Mouse (Mus musculus) CH12.LX (cell line): Measurements from ENCODE around the gene Mindy3. TPM values are rescaled to one million over a fixed set of nuclear protein-coding genes. Genes with fewer than 3 reads are reported as not detected.

ENCODE experiments used
- DNase-seq: peaks from one replicate; pipeline ENCODE4 v3.0.0-alpha.2; 2013; ENCODE audit errors: extremely low read depth
- H3K27ac ChIP-seq: 2 replicates; pipeline ENCODE4 v1.5.1; 2012; ENCODE audit warnings: low read depth, mild to moderate bottlenecking, control low read depth, moderate library complexity; ENCODE audit not compliant: insufficient read depth
- H3K27me3 ChIP-seq: replicated peaks from 2 replicates; pipeline ENCODE3; 2012; ENCODE audit warnings: inconsistent platforms
- H3K36me3 ChIP-seq, 2 experiments: replicated peaks in 1 of 2; 2 replicates each; pipeline versions ENCODE3 to v1.6.1; 2012; ENCODE audit warnings: inconsistent platforms in 1 of 2, low read length in 1 of 2, mild to moderate bottlenecking in 1 of 2, mixed read lengths in 1 of 2, moderate library complexity in 1 of 2; ENCODE audit not compliant: control insufficient read depth in 1 of 2, insufficient read depth in 1 of 2
- H3K4me1 ChIP-seq, 2 experiments: 2 replicates each; pipeline ENCODE4 v1.6.1; 2012; ENCODE audit warnings: inconsistent platforms in 1 of 2, moderate library complexity in 1 of 2; ENCODE audit not compliant: insufficient read depth in 2 of 2, control insufficient read depth in 1 of 2
- H3K4me2 ChIP-seq: 2 replicates; pipeline ENCODE4 v1.6.1; 2012; ENCODE audit warnings: low read depth, mild to moderate bottlenecking, control low read depth; ENCODE audit not compliant: poor library complexity, insufficient read depth, severe bottlenecking
- H3K4me3 ChIP-seq, 3 experiments: fragments of 150-350 bp in 1 of 3; sonication (generic) in 1 of 3; replicated peaks in 1 of 3; 2 replicates each; pipeline versions ENCODE3 to v1.5.1; 2011 to 2012; ENCODE audit warnings: low read depth in 2 of 3, low read length in 2 of 3, mild to moderate bottlenecking in 2 of 3, moderate library complexity in 2 of 3, control low read depth in 1 of 3, improper control_type of control experiment in 1 of 3, inconsistent platforms in 1 of 3, mixed read lengths in 1 of 3; ENCODE audit not compliant: poor library complexity in 1 of 3
- H3K79me2 ChIP-seq: replicated peaks from 2 replicates; pipeline ENCODE4 v1.6.1; 2012; ENCODE audit warnings: mild to moderate bottlenecking, moderate library complexity; ENCODE audit not compliant: control insufficient read depth, poor library complexity, insufficient read depth, severe bottlenecking; ENCODE audit errors: extremely low read depth
- H3K9ac ChIP-seq: 2 replicates; pipeline ENCODE4 v1.6.1; 2012; ENCODE audit warnings: low read depth, mild to moderate bottlenecking, control low read depth, moderate library complexity; ENCODE audit not compliant: insufficient read depth
- H3K9me3 ChIP-seq: replicated peaks from 2 replicates; pipeline ENCODE3; 2012; ENCODE audit warnings: low read length, inconsistent platforms, mixed read lengths
- BHLHE40 ChIP-seq: IDR thresholded peaks from 2 replicates; pipeline ENCODE4 v1.6.1; 2011; ENCODE audit warnings: mild to moderate bottlenecking, low read depth, low read length, improper control_type of control experiment
- CTCF ChIP-seq, 2 experiments: IDR thresholded peaks in 1 of 2; conservative IDR thresholded peaks in 1 of 2; 2 replicates each; pipeline ENCODE4 v1.5.1; 2011 to 2012; ENCODE audit warnings: low read depth in 2 of 2, low read length in 2 of 2, improper control_type of control experiment in 1 of 2, inconsistent platforms in 1 of 2, mild to moderate bottlenecking in 1 of 2, moderate library complexity in 1 of 2
- ELF1 ChIP-seq: IDR thresholded peaks from 2 replicates; pipeline ENCODE4 v1.6.1; 2014; ENCODE audit warnings: low read depth, mild to moderate bottlenecking, inconsistent platforms, low read length, improper control_type of control experiment
- EP300 ChIP-seq: IDR thresholded peaks from 2 replicates; pipeline ENCODE4 v1.6.1; 2011; ENCODE audit warnings: low read length, improper control_type of control experiment
- ETS1 ChIP-seq: conservative IDR thresholded peaks from 2 replicates; pipeline ENCODE4 v1.6.1; 2012; ENCODE audit warnings: low read depth, mild to moderate bottlenecking, inconsistent platforms, low read length, improper control_type of control experiment, moderate library complexity
- GABPA ChIP-seq: IDR thresholded peaks from 2 replicates; pipeline ENCODE4 v1.6.1; 2012; ENCODE audit warnings: low read depth, low read length, improper control_type of control experiment, inconsistent platforms; ENCODE audit not compliant: insufficient replicate concordance
- IRF4 ChIP-seq: IDR thresholded peaks from 2 replicates; pipeline ENCODE4 v1.6.1; 2014; ENCODE audit warnings: low read depth, mild to moderate bottlenecking, inconsistent platforms, low read length, improper control_type of control experiment
- JUND ChIP-seq: conservative IDR thresholded peaks from 2 replicates; pipeline ENCODE4 v1.6.1; 2011; ENCODE audit warnings: low read depth, low read length, improper control_type of control experiment
- MAX ChIP-seq: IDR thresholded peaks from 2 replicates; pipeline ENCODE4 v1.6.1; 2011; ENCODE audit warnings: low read length, improper control_type of control experiment
- MXI1 ChIP-seq: IDR thresholded peaks from 2 replicates; pipeline ENCODE4 v1.6.1; 2011; ENCODE audit warnings: mild to moderate bottlenecking, low read depth, low read length, improper control_type of control experiment
- PAX5 ChIP-seq: IDR thresholded peaks from 2 replicates; pipeline ENCODE4 v1.6.1; 2012; ENCODE audit warnings: low read length, inconsistent platforms, mixed read lengths
- RAD21 ChIP-seq: IDR thresholded peaks from 2 replicates; pipeline ENCODE4 v1.6.1; 2011; ENCODE audit warnings: low read depth, mild to moderate bottlenecking, low read length, improper control_type of control experiment, moderate library complexity
- RCOR1 ChIP-seq: conservative IDR thresholded peaks from 2 replicates; pipeline ENCODE4 v1.6.1; 2012; ENCODE audit warnings: low read depth, mild to moderate bottlenecking, inconsistent platforms, low read length, improper control_type of control experiment
- SIN3A ChIP-seq: IDR thresholded peaks from 2 replicates; pipeline ENCODE4 v1.6.1; 2012; ENCODE audit warnings: low read length, improper control_type of control experiment, inconsistent platforms
- SMC3 ChIP-seq: IDR thresholded peaks from 2 replicates; pipeline ENCODE4 v1.6.1; 2011; ENCODE audit warnings: low read depth, low read length, improper control_type of control experiment
- UBTF ChIP-seq: IDR thresholded peaks from 2 replicates; pipeline ENCODE4 v1.6.1; 2012; ENCODE audit warnings: low read depth, mild to moderate bottlenecking, inconsistent platforms, low read length, improper control_type of control experiment, moderate library complexity
- ZKSCAN1 ChIP-seq: IDR thresholded peaks from 2 replicates; pipeline ENCODE4 v1.6.1; 2012; ENCODE audit warnings: low read depth, inconsistent platforms, low read length, improper control_type of control experiment, borderline replicate concordance
- ZNF384 ChIP-seq: IDR thresholded peaks from 2 replicates; pipeline ENCODE4 v1.6.1; 2012; ENCODE audit warnings: low read depth, low read length, improper control_type of control experiment, inconsistent platforms
- dilution Hi-C: fragments of 300-500 bp; cut with MboI; formaldehyde crosslinking; loops from 2 replicates; pipeline ENCODE4 v1.14.3; 2020; ENCODE audit warnings: low sequenced_read_pairs; ENCODE audit not compliant: extremely low pct_unique_long_range_greater_than_20kb, extremely low pct_ligation_motif_present
- in situ Hi-C: fragments of 300-500 bp; cut with MboI; formaldehyde crosslinking; loops from 3 replicates; pipeline ENCODE4 v1.14.3; 2019; ENCODE audit warnings: low sequenced_read_pairs, low pct_ligation_motif_present, low pct_unique_long_range_greater_than_20kb, mixed read lengths
- polyA plus RNA-seq: library from polyadenylated mRNA; unstranded; fragments of >175 nt; gene quantifications from 2 replicates; pipeline ENCODE4 v1.2.1, GENCODE M21; 2012; ENCODE audit warnings: low read depth; ENCODE audit not compliant: insufficient read length
- total RNA-seq, 2 experiments: library from RNA; depleted of rRNA; stranded (reverse); fragments of 300-350 nt in 1 of 2; fragments of >200 nt in 1 of 2; gene quantifications; 2 replicates each; pipeline ENCODE4 v1.2.3; 2012 to 2014

The Mindy3 gene
- total and polyA plus RNA-seq, 3 experiments: 20.7 to 43.7 (median 33.8) TPM

DNA sequence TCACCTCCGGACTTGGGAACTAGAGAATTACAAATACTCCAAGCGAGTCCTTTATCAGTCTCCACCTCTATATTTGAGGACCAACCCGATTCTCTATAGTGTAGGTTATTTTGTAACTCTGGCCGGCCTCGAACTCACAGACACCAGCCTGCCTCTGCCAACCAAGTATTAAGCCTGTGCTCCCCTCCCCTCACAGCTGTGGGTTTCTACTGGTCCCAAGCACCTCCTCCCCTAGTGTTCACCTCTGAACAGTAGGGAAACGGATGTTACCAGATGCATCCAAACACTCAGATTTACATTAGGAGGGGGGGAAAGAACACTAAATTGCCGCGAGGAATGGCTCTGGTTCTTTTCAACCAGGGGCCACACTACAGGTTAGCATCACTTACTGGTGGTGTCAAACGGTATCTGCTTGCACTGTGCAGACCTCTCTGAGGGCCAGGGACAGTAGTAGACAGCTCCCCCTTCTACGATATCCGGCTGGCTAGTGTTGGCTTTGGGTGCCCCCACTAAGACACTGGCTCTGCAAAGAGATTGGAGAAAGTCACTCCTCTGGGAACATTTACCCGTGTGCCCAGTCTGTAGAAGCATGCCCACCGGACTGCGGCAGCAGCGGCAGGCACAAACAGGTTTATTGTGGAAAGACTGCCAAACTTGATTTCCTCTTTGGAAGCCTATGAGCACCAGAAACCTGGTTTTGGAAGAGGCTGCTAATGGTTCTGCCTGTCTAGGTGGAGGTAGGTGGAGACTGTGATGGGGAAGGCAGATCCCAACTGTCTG, 118.6 kb downstream of the Mindy3 start:
- in situ Hi-C loops (loop anchor here (25.0 kb wide), 1 partner anchor 288 kb away; no protein-coding TSS in a partner anchor), dilution Hi-C loops (no loop called here)
- H3K4me2 ChIP-seq: no peak overlapping the region

DNA sequence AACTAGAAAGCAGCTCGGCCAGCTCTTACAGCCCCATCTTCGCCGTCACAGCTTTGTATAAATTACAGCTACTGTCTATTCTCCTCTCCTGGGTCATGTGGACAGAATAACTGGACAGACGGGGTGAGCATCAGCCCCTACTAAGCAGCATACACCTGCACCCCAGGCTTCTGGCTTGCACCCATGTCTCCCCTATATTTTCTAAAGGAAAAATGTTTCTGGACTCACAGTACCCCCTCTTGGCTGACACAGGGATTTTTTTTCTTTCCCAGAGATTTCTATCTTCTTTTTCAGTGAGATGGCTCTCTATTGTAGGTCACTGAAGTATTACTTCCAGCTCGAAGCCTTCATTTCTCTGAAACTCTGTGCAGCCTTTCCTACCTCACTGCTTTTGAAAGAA, 122.0 kb downstream of the Mindy3 start:
- peaks cover 5% of the 10 kb centered on the region for H3K27me3 ChIP-seq
- H3K79me2 ChIP-seq: no peaks in the 10 kb centered on the region
- in situ Hi-C loops: loop anchor here (10.0 kb wide), 1 partner anchor 152 kb away; no protein-coding TSS in a partner anchor
- H3K9me3 ChIP-seq: no peaks in the 10 kb centered on the region
- DNase-seq: no peak
- dilution Hi-C loops: no loop called here
- H3K36me3 ChIP-seq: no peaks in the 10 kb centered on the region
- peaks cover 2 to 11% of the 10 kb centered on the region in 2 experiments; a peak in 1 of 4 replicates for H3K4me1 ChIP-seq
- no peak overlapping the region for H3K4me3 ChIP-seq
- no peak overlapping the region for H3K9ac ChIP-seq
- H3K27ac ChIP-seq: no peak overlapping the region
- H3K4me2 ChIP-seq: no peak overlapping the region
- TF ChIP-seq CTCF (conservative IDR thresholded peaks at IDR 0.05 in 1 of 2, IDR thresholded peaks at IDR 0.05 in 1 of 2; ENCODE audit: low read depth in 2 of 2, low read length in 2 of 2): peak in 1 of 2 experiments; percentile 64; a peak in 2 of 4 replicates
- peak; percentile 52 for TF ChIP-seq SMC3
- TF ChIP-seq ELF1: no peak
- TF ChIP-seq IRF4: no peak
- no peak for TF ChIP-seq EP300
- no peak for TF ChIP-seq MXI1
- peak; percentile 60 for TF ChIP-seq RAD21
- TF ChIP-seq MAX: no peak

More for the DNA sequence above, 118.6 kb downstream of the Mindy3 start:
- no peak overlapping the region for H3K4me3 ChIP-seq
- no peak for DNase-seq
- H3K9ac ChIP-seq: no peak overlapping the region
- H3K36me3 ChIP-seq: no peaks in the 10 kb centered on the region
- no peak overlapping the region for H3K27ac ChIP-seq
- TF ChIP-seq ZKSCAN1: no peak
- no peak for TF ChIP-seq ZNF384
- no peak for TF ChIP-seq BHLHE40
- no peak for TF ChIP-seq PAX5
- TF ChIP-seq RAD21: no peak
- TF ChIP-seq RCOR1: no peak
- TF ChIP-seq GABPA: no peak
- no peak for TF ChIP-seq MXI1
- TF ChIP-seq UBTF: no peak
- no peak for TF ChIP-seq ETS1
- no peak for TF ChIP-seq JUND
- no peak for TF ChIP-seq CTCF (conservative IDR thresholded peaks at IDR 0.05 in 1 of 2, IDR thresholded peaks at IDR 0.05 in 1 of 2; ENCODE audit: low read depth in 2 of 2, low read length in 2 of 2)
- no peak for TF ChIP-seq SIN3A
- H3K79me2 ChIP-seq: no peaks in the 10 kb centered on the region
- H3K27me3 ChIP-seq: peaks cover 5% of the 10 kb centered on the region
- H3K4me1 ChIP-seq: 0 out of 4 replicates have a peak, but pooled peaks cover 2 to 5% of the 10 kb centered on the region in 2 experiments
- H3K9me3 ChIP-seq: no peaks in the 10 kb centered on the region

Other genes starting within 250 kb of the Mindy3 start
- gene Itga8, start 117.5 kb downstream of the Mindy3 start, total RNA-seq (2012; rRNA removed): 3.5 and 4.8 TPM in 2 replicates
- 10.6 TPM in 2 replicates for gene Itga8, start 117.5 kb downstream of the Mindy3 start, total RNA-seq (2014; rRNA removed)
- 6.9 and 7.5 TPM in 2 replicates for gene Itga8, start 117.5 kb downstream of the Mindy3 start, polyA plus RNA-seq